Mouse (Mus musculus) kidney, postnatal 10 days (tissue): ENCODE measurements around the gene Dedd2.
"Not testable (repeated sequence)": the region's sequence is repeated elsewhere in the genome, so short reads cannot be mapped to it uniquely, and the experiment has no call there.

Experiments
- DNase-seq: peaks from one replicate; pipeline ENCODE4 v3.0.0; 2021; ENCODE audit warnings: mixed read lengths

Gene Dedd2

DNA sequence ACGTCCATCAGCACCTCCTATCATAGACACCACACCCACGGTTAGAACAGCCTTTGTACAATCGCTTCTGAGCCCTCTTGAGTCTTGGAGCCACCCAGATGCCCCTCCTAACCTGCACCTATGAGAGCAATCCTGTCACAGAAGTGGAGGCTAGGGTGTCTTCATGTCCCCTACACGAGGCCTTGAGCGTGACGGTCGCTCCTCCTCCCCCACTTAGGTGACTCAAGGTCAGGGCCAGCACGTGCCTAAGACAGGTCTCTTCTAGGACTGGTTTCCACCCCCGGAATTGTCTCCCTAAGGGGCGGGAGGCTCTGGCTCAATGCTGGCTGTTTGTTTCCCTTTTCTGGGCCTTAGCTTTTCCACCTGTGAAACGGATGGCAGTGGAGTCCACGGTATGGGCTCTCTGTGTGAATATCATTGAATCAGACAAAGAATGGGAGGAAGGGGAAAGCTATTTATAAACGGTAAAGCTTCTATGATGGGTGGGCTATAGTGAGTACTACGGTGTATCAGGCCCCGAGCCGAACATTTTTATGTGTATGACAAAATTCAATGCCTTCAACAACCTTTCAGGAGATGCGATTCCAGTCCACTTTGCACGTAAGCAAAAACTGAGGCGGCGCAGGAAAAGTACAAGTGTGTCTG lies at the start of gene Dedd2:
TSS of gene Dedd2 (minus strand) at position 159 of the 645 bp plus-strand sequence.
- no peak for DNase-seq

DNA sequence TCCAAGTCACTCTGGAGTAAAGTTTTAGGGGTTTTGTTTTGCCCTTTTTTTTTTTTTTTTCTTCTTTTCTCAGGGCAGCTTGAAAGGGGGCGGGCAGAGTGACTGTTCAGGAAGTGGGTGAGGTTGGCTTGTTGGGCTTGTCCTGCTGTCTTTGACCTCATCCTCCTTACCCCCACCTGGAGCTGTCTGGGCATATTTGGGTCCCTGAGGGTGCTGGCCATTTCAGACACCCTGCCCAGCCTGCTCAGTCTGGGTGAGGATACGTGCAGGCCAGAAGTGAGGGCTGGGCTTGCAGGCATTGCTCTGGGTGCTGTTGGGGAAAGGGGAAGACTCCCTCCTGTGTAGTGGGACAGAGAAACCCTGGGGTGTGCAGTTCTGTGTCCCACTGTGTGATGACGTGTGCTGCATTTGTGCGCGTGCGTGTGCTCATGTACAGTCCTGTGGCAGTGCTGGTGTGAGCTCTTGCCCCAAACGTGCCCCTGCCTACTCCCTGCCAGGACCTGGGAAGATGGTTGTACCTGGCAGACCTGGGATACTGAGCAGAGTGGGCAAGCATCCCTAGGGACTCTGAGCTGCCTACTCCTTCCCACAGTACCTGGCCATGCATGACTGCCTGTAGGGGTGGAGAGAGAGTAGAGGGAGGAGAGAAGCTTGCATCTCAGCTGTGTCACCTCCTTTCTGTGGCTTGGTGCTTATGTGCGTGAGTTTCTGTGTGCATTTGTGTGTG lies 49.3 kb upstream of the Dedd2 start:
- DNase-seq, result peak; percentile 45

DNA sequence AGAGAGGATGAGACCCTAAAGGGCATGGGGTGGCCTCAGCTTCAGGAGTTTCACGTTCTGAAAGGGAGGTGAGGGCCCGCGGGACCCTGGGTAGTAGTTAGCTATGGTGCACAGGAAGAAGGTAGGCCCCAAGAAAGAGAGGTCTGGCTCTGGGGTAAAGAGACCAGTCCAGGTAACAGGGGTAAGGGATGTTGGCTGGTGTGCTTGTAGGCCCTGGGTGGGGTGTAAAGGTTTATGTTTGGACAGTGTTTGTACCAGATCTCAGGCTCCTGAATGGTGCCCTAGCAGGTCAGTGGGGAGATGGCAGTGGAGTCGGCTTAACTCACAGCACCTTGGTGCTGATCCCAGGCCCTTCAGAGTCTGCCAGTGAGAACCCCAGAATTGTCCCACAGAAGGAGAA lies 48.6 kb upstream of the Dedd2 start:
- DNase-seq, result peak; percentile 29

DNA sequence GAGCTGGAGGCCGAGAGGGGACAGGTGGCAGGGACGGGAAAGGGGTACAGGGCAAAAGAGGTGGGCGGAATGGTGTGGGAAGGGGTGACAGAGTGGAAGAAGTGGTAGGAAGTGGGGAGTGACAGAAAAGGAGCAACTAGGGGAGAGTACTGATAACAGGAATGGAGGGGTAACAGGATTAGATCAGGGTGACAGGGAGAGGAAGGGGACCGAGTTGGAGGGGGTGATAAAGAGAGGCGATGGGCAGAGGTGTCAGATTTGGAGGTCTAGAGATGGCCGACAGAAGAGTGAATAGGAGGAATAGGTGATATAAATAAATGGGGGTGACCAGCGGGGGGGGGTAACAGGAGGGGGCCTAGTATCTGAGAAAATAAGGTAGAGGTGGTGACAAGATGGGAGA lies 48.2 kb upstream of the Dedd2 start:
- DNase-seq, result no peak

DNA sequence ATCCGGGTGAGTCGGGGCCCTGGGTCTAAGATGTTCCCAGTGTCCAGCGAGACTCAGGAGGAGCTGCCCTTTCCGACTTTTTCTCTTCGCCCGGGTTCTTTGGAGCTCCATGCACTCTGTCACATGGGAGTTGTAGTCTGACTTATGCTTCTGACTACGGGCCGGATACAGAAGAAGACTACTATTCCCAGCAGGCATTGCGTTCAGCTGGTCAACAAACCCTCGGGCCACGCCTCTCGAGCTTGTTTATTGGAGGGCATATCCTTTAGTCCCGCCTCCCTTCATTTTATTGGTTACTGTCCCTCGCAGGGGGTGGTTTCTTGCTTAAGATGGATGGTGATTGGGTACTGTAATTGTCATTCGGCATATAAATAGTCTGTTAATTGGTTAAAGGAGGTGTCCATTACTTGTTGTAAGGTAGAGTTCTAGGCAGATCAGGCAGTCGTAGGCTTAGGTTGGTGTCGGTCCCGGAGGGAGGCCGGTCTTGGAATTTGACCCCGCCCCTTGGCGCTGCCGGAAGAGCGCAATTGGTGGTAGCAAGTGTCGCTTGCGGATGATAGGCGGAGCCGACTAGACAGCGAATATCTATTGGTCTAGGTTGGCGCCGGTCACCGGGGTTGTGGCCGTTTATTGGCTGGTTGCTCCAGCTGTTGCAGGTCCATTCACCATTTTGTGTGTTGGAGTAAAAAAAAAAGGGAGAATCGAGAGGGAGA lies 47.5 kb upstream of the Dedd2 start:
- peak; percentile 99 for DNase-seq

DNA sequence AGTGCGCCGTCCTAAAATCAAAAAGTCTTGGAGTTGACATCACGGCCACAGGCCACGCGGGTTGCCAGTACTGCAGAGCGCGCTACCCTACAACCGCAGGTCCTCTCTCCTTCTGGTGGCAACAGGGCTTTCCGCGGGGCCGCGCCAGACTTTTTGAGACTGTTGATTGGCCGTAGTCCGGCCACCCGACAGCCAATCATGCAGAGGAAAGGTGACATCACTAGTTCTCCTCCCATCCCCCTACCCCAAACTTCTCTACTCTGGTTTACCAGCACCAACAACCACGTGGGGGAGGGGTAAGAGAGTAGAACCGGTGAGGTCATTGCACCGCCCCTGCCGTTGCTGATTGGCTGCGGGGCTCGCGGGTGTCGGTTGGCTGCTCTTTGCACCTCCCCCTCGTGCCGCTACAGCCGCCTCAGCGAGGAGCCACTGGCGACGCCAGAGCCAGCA lies 46.9 kb upstream of the Dedd2 start, which contains the start of gene Cic:
TSS of gene Cic (plus strand) at position 404 of the 450 bp plus-strand sequence.
- peak; percentile 99 for DNase-seq

DNA sequence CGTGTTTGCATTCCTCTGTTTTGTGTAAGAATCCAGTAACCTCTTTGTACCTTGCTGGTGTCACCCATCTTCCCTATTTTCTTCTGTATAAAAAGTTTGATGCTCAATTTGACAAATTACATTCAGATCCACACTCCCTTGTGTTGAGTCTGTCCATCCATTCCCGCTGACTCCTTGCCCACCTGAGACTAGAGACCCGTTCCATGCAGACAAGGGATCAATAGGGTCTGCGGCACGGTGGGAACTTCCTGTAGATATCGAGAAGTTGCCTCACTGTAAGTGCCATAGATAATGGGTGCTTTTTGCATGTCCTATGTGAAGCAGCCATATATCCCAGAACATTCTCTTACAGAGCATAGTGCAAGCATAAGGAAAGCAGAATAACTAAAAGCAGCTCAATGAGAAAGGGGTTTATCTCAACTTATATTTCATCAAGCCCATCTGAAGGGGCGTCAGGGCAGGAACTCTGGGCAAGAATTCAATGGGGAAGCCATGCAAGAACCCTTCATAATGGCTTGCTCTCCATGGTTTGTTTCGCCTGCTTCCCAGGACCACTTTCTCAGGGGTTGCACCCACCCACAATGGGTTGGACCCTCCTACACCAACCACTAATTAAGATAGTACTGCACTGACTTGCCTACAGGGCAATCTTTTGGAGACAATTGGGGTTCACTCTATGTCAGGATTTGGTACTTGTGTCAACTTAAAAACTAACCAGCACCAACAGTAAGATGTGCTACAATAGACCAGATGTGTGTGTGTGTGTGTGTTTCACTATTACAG lies 46.0 kb upstream of the Dedd2 start:
- DNase-seq, result no peak

DNA sequence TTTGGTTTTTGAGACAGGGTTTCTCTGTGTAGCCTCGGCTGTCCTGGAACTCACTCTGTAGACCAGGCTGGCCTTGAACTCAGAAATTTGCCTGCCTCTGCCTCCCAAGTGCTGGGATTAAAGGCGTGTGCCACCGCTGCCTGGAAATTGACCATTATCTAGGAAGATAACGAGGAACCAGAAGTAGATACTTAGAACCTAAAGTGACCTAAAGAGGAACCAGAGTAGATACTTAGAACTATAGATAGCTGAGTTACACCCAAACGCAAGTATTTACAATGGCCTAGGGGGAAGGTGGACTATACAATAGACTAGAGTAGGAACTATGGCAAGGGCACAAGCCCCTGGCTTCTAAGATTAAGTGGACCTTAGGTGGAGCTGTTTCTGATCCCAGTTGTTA lies 45.3 kb upstream of the Dedd2 start:
- not testable (repeated sequence) for DNase-seq

DNA sequence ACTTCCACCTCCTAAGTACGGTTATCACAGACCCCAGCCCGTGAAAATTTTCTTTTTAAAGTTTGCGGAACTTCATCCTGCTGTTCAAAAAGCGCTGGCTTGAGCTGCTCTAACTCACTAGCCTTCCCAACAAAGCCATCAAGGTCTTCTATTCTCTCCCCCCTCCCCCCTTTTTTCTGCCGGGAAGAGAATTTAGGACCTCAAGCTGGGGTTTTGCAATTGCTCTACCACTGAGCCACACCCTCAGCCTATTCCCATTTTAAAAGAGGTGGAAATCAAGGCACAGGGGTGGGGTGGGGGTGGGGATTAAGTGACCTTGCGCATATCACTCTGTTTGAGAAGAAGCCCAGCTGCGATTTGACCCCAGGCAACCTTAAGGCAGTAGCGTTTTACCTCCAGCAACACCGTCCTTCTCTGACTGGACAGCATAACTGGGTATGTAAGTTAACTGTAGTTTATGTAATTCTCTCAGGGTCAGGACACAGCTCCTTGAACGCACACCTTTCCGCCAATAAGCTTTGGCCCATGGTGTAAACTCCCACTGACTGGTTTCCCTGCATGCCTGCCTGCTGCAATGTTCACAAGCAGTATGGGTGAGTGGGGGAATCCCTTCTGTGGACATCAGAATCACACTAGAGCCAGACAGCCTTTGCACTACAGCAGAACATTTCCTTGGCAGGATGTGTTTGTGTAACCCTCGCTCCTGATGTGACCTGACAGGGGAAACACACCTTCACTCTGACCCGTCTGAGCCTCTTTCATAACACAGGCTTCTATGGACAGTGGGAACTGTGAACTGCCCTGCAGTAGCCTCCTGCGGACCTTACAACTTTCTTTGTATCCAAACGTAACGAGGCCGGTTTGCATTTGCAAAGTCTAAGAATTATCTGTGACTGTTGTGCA lies 43.8 kb upstream of the Dedd2 start:
- no peak for DNase-seq

DNA sequence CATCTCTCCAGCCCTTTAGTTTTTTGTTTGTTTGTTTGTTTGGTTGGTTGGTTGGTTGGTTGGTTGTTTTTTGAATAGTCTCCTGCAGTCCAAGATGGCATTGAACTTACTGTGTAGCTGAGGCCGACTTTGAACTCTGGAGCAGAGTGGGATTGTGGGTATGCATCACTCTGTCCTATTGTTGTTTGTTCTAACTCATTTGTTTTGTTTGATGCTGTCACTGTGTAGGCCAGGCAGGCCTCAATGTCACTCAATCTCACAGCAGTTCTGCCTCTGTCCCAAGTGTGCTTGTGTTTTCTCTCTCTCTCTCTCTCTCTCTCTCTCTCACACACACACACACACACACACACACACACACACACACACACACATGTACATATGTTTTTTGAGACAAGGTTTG lies 41.5 kb upstream of the Dedd2 start:
- no peak for DNase-seq

DNA sequence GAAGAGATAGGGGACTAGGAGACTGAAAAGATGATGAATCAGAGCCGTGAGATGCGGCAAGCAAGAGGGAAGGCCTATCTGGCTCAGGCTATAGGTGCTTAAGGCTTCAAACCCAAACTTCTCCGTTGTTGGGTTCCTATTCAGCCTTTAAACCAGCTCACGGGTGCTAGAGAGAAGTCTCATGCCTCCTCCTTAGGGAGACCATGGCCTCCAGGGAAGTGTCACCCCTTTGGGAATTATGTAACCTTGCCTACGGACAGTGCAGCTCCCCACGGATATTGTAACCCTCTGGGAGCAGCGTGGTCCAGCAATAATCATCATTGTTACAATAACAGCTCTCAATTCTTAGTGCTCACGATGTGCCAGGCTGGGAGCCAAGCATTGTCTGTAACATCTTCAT lies 31.4 kb upstream of the Dedd2 start:
- DNase-seq, result no peak

DNA sequence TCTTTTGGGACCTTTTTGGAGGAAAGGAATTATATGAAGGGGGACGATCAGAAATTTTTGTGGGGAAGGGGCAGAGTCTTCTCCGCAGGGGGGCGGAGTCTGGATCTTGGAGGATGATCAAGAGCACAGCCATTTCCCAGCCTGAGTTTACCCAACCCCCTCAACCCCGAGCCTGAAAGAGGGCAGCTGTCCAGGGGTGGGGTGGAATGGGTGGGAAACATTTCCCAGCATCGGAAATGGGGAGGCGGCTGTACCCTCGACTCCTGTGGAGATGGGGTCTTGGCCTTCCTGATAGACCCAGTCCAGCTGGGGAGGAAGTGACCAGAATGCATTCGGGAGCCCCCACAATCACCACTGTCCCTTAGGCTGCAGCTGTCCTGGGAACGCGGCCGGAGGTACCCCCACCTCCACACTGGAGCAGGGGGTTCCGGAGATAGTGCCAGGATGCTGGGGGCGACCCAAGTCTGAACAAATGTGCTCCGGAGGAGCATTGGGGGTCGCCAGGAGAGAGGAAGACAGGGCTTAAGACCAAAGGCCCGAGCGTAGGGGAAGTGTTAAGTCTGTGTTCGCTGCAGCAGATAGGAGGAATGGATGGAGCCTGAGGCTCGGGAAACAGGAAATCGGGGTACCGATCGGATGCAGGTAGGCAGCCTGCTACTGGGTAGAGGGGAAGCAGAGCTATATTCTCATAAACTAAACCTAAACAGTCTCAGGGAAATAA lies 30.8 kb upstream of the Dedd2 start:
- DNase-seq, result peak; percentile 90

DNA sequence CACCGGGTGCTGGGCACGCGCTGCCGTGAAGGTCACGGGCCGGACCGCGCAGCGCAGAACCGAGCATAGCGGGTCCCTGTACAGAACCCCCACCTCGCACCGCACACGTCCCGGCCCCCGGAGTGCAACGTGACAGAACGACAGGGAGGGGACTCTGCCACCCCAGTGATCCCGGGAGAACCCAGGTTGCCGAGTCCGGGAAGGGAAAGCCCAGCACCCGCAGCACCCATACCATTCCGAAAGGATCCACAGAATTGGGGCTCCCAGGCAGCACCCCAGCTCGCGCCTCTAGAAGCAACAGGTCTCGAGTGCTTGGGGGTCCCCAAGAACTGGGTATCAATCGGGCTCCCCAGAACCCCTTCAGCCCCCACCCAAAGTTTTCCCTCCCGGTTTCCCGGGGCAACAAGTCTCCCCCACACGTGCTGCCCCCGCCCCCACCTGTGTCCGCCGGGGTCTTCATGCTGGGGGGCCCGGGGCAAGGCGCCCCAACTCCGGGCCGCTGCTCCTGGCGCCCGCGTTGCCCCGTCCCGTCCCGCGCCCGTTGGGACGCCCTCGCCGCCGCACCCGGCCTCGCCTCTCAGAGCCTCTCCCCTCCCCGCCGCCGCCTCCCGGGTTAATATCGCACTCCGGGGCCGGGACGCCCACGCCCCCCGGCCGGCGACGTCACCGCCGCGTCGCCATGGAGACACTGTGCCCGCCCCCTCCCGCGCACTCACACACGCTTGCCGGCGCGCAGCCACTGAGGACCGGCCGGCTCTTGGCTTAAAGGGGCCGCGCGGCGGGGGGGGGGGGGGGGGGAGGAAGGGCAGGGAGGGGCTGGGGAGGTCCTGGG lies 29.9 kb upstream of the Dedd2 start, which contains the start of gene Erf:
TSS of gene Erf (minus strand) at position 621 of the 832 bp plus-strand sequence.
- peak; percentile 98 for DNase-seq

DNA sequence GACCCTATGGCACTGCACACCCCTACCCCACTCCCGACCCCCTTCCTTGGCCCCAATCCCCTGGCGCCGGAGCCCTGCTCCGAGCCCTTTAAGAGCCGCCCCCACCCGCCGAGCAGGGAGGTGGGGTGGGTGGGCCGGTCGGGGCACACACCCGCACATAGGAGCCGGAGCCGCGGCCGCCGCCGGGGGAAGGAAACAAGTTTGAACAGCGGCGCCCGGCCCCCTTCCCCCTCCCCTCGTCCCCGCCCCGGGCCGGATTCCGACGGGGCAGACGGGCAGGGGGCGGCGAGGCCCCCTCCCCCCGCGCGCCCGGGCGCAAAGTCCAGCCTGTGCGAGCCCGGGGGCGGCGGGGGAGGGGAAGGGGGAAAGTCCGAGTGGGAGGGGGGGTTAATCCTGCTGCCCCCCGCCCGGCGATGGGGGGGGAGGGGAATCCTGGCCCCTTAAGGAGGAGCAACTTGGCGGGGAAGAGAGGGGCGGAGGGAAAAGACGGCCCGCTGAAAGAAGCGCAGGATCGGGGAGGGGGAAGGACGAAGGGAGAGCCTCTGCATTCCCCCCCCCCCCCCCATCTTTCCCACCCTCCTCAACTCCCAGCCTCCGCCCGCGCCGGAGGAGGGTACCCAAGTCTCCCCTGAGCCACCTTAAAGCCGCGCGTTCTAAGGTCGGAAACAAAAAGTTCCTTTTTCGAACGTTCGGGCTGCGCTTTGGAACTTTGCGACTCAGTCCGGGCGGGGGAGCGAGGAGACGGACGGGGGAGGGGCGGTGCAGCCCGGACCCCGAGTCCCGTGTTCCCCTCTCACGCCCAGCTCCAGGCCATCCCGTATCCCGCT lies 29.1 kb upstream of the Dedd2 start:
- peak; percentile 92 for DNase-seq

DNA sequence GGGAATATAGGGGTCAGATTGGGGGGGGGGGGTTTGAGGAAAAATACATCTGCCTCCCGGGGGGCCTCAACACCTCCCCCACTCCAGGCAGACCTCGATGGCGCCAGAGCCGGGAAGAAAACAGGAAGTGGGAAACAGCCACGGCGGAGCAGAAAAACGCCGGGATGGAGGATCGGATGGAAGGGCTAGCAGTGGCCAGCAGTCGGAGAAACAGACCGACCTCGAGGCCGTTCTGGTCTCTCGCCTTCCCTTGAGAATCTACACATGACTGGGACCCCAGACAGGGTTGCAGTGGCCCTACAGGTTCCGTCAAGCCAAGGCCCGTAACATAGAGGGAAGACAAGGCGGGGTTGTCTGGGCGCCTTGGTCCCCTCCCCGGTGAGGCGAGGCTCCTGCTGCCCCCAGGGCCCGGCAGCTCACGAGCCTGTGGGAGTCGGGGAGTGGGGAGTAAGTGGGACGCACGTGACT lies 28.5 kb upstream of the Dedd2 start:
- DNase-seq, result peak; percentile 68

DNA sequence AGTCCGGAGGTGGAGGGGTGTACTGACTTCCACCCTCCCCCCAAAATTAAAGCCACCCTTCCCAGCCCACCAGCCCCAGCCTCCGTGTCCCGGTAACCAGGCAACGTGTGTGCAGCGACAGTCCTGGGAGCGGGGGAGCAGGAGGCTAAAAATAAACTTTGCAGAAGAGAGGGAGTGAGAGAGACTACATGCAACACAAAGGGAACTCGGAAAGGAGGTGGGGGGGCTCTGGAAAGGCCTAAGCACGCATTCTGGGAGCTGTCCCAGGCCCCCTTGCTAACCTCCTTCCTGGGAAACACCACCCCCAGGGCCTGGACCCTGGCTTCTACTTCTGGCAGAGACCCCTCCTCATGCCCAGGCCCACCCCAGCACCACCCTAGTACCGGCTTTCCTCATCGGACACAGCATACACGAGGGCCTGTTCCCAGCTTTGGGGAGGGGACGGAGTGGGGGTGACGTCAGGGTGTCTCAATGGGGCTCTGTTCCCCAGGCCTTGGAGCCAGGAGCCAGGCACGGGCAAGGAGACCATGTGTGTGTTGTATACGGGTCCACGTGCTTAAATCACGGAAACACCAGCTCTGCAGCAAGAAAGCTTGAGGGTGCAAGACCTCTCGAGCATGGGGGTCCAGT lies 27.7 kb upstream of the Dedd2 start:
- DNase-seq, result peak; percentile 67

DNA sequence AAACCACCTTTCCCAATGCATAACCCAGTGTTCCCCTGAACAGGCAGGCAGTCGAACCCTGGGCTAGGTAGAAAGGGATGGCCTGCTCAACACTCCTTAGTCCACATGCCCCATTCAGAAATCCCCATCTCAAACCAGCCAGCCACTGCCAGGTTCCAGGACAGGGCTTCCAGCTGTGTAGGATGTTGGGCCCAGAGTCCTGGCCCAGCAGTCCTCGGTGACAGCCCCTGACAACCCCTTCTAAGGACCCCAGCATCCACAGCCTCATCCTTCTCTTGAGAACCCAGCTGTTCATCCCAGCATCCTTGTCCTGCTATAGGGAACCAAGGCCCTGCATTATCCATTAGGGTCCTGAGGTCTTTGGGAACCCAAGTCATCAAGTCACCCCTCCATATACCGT lies 27.1 kb upstream of the Dedd2 start:
- no peak for DNase-seq

DNA sequence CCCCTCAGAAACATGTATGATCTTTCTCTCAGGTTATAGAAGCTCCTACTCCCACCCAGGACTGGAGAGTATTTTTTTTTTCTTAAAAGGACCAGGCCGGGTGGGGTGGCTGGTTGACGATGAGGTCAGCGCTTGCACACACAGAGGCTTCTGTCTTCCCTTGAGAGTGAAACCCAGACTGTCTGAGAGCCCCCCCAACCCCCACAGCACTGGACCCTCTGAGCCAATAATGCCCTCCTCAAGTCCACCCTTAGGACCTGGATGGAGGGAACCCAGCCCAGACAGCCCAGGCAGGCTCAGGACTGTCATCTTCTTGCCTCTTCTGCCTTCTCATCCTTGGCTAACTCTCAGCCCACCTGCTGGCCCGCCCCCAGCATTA lies 26.3 kb upstream of the Dedd2 start:
- DNase-seq, result peak; percentile 38
